In the genomic region with DNA sequence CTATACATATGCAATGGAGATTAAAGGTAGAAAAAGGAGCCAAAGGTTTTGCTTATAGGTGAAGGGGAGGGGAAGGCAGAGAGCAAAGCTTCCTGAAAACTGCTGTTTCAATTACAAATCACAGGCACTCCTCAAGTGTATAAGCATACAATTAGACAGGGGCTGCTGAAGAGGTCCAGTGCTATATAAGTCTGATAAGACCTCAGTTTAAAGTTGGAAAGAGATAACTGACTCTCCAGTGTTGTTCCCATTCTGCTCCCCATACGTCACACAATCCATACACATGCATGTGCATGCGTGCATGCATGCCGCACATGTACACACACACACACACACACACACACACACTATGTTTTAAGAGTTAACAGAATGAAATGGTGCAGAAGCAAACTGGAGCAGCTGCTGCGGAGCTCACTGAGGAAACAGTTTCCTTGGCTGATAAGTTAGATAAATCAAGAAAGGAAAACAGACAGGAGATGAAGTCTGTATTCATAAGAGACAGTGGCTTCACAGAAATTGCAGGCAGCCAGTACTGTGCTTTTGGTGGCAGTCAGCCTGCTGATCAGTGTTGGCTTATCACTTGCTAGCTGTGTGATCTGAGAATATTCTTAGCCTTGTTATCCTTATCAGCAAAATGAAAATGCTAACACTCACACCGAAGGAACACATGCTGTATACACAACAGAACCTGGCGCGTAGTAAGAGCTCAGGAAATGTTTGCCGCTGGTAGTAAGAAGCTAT, we compare ENCODE assay signal across 17 mouse cellular contexts.
DNase-seq lines count a peak whose midpoint lies in the region; ATAC-seq and TF ChIP-seq lines count a peak whose summit lies in the region.
"Had no signal": no experiment of that assay in that cellular context is flagged by ENCODE, and none has a peak within 500 bp of the region (broad histone marks: within the 10 kb centered on the region; RNA-seq: fewer than 3 reads in every experiment).

No protein-coding gene starts in this region.

- H3K36me3 ChIP-seq in heart, postnatal 0 days (replicated peaks; ENCODE audit: control insufficient read depth, insufficient read depth, low read length) = no peaks in the 10 kb centered on the region
- H3K36me3 ChIP-seq: embryonic facial prominence, embryonic 12.5 days had no signal

- peaks cover 9% of the 10 kb centered on the region; the same call in 1 of the 2 replicates for H3K4me1 ChIP-seq in heart, postnatal 0 days (ENCODE audit: control insufficient read depth, insufficient read depth)
- H3K4me1 ChIP-seq: embryonic facial prominence, embryonic 12.5 days had no signal

- peaks cover 9% of the 10 kb centered on the region for H3K9me3 ChIP-seq in heart, postnatal 0 days (replicated peaks; ENCODE audit: control insufficient read depth, low read length)

- no peak overlapping the region for H3K27ac ChIP-seq in heart, postnatal 0 days (ENCODE audit: low read depth)
- H3K27ac ChIP-seq: embryonic facial prominence, embryonic 12.5 days; macrophage had no signal

- H3K4me3 ChIP-seq in heart, postnatal 0 days (ENCODE audit: low read depth, low read length) = 0 out of 2 replicates have a peak overlapping the region, but pooled peaks have one; percentile 1
- H3K4me3 ChIP-seq: embryonic facial prominence, embryonic 12.5 days had no signal

- no peaks in the 10 kb centered on the region for H3K27me3 ChIP-seq in heart, postnatal 0 days (ENCODE audit: control insufficient read depth, insufficient read depth, low read length)
- H3K27me3 ChIP-seq: embryonic facial prominence, embryonic 12.5 days had no signal

- no peak for TF ChIP-seq CTCF in heart, postnatal 0 days (IDR thresholded peaks at IDR 0.05; ENCODE audit: low read depth)

- no peak overlapping the region for H3K9ac ChIP-seq in heart, postnatal 0 days (replicated peaks; ENCODE audit: low read depth, low read length)
- H3K9ac ChIP-seq: embryonic facial prominence, embryonic 12.5 days had no signal

- TF ChIP-seq EP300 in heart, postnatal 0 days (IDR thresholded peaks at IDR 0.05; ENCODE audit: low read depth) = no peak

- 18% methylated on average over 8 of the region's 8 CpGs for WGBS in heart, postnatal 0 days

- peak overlapping the region; percentile 38 for H3K4me2 ChIP-seq in heart, postnatal 0 days (ENCODE audit: low read depth, low read length)
- H3K4me2 ChIP-seq: embryonic facial prominence, embryonic 12.5 days had no signal

- peak; percentile 28 for ATAC-seq in frontal cortex, adult (ENCODE audit: low TSS enrichment)
- no peak for ATAC-seq in heart, postnatal 0 days (ENCODE audit: insufficient read depth, low read depth)
- ATAC-seq: hindbrain, embryonic 16.5 days had no signal

- DNase-seq in frontal cortex, postnatal 25 days (ENCODE audit: low spot score in 2 of 2) = no peak
- peak; percentile 68 for DNase-seq in layer of hippocampus, adult 9-11 months
- DNase-seq in layer of hippocampus, postnatal 25 days (ENCODE audit: extremely low spot score in 1 of 2, low spot score in 1 of 2) = no peak
- peak; percentile 73 for DNase-seq in brain, adult 2 months (ENCODE audit: low read depth, low spot score)
- DNase-seq in heart, postnatal 0 days (ENCODE audit: low spot score) = no peak
- DNase-seq in adrenal gland, postnatal 36 days = no peak
- no peak for DNase-seq in embryo, embryonic 10 days (ENCODE audit: low spot score)
- DNase-seq: adrenal gland, adult 2 months; cerebellum, postnatal 14 days; gastrocnemius, postnatal 25 days; kidney, adult 2 months; lung, adult 18-20 months; midbrain, embryonic 14.5 days had no signal

Comparison
In these comparisons a context has a peak if more than half of its experiments do, and no peak if none do; other contexts are left out.
1. DNase-seq: peak in layer of hippocampus, adult 9-11 months (single experiment) and brain, adult 2 months (single experiment); none in frontal cortex, postnatal 25 days (0 of 2), layer of hippocampus, postnatal 25 days (0 of 2), heart, postnatal 0 days (single experiment), adrenal gland, postnatal 36 days (0 of 2) and embryo, embryonic 10 days (single experiment).